Mouse (Mus musculus) myocyte (in vitro differentiated cells): ENCODE measurements around the gene 2610507B11Rik. TPM values are rescaled to one million over a fixed set of nuclear protein-coding genes. Genes with fewer than 3 reads are reported as not detected.

Experiments used
- H3K27me3 ChIP-seq: one replicate; pipeline ENCODE4 v1.6.1; 2011; ENCODE audit not compliant: control insufficient read depth, insufficient read depth, insufficient read length
- H3K36me3 ChIP-seq: one replicate; pipeline ENCODE4 v1.6.1; 2011; ENCODE audit not compliant: control insufficient read depth, insufficient read depth
- H3K4me2 ChIP-seq: one replicate; pipeline ENCODE4 v1.6.1; 2011; ENCODE audit warnings: low read depth, control low read depth
- H3K4me3 ChIP-seq: one replicate; pipeline ENCODE4 v1.5.1; 2011; ENCODE audit warnings: mild to moderate bottlenecking, control low read depth, moderate library complexity
- H3K79me2 ChIP-seq: one replicate; pipeline ENCODE4 v1.6.1; 2011; ENCODE audit not compliant: control insufficient read depth, insufficient read depth
- H3ac ChIP-seq: one replicate; pipeline ENCODE4 v1.6.1; 2011; ENCODE audit not compliant: control insufficient read depth, insufficient read length
- CEBPB ChIP-seq: IDR thresholded peaks from 2 replicates; pipeline ENCODE4 v1.6.1; 2011; ENCODE audit warnings: mild to moderate bottlenecking, moderate library complexity; ENCODE audit not compliant: poor library complexity, insufficient read depth, severe bottlenecking
- E2F4 ChIP-seq: IDR thresholded peaks from one replicate; pipeline ENCODE4 v1.6.1; 2011; ENCODE audit warnings: mild to moderate bottlenecking, control low read depth, moderate library complexity; ENCODE audit not compliant: insufficient read depth
- MAX ChIP-seq: IDR thresholded peaks from one replicate; pipeline ENCODE4 v1.6.1; 2011; ENCODE audit warnings: low read depth, mild to moderate bottlenecking, control low read depth
- MYOD1 ChIP-seq, 3 experiments: IDR thresholded peaks; one replicate each; pipeline ENCODE4 v1.6.1; 2011; ENCODE audit warnings: control low read depth in 2 of 3, low read depth in 2 of 3, mild to moderate bottlenecking in 2 of 3, moderate library complexity in 1 of 3; ENCODE audit not compliant: insufficient read length in 2 of 3, control insufficient read depth in 1 of 3
- MYOG ChIP-seq, 3 experiments: IDR thresholded peaks; one replicate each; pipeline ENCODE4 v1.6.1; 2011; ENCODE audit warnings: control low read depth in 2 of 3, low read depth in 2 of 3, mild to moderate bottlenecking in 2 of 3; ENCODE audit not compliant: insufficient read length in 2 of 3, control insufficient read depth in 1 of 3, insufficient read depth in 1 of 3
- POLR2A ChIP-seq: IDR thresholded peaks from one replicate; pipeline ENCODE4 v1.6.1; 2011; ENCODE audit warnings: low read depth, mild to moderate bottlenecking, control low read depth, moderate library complexity; ENCODE audit not compliant: insufficient read length
- POLR2AphosphoS2 ChIP-seq: IDR thresholded peaks from one replicate; pipeline ENCODE4 v1.6.1; 2011; ENCODE audit warnings: low read depth, control low read depth; ENCODE audit not compliant: insufficient read length
- REST ChIP-seq: IDR thresholded peaks from one replicate; pipeline ENCODE4 v1.6.1; 2011; ENCODE audit warnings: mild to moderate bottlenecking, control low read depth, moderate library complexity; ENCODE audit not compliant: insufficient read depth, insufficient read length
- SRF ChIP-seq: IDR thresholded peaks from one replicate; pipeline ENCODE4 v1.6.1; 2011; ENCODE audit warnings: low read depth; ENCODE audit not compliant: control insufficient read depth, insufficient read length
- TCF12 ChIP-seq: IDR thresholded peaks from one replicate; pipeline ENCODE4 v1.6.1; 2011; ENCODE audit warnings: mild to moderate bottlenecking, control low read depth; ENCODE audit not compliant: poor library complexity, insufficient read depth, severe bottlenecking
- TCF3 ChIP-seq: IDR thresholded peaks from one replicate; pipeline ENCODE4 v1.6.1; 2011; ENCODE audit warnings: low read depth, control low read depth; ENCODE audit not compliant: insufficient read length
- USF1 ChIP-seq: IDR thresholded peaks from one replicate; pipeline ENCODE4 v1.6.1; 2011; ENCODE audit warnings: low read depth, mild to moderate bottlenecking, control low read depth, moderate library complexity
- polyA plus RNA-seq: library from polyadenylated mRNA; unstranded; fragments of >200 nt; fragmentation: generic; extraction: Trizol; gene quantifications from one replicate; pipeline ENCODE4 v1.2.1, GENCODE M21; 2012; ENCODE audit warnings: missing spikeins

2610507B11Rik gene
- polyA plus RNA-seq, 1 experiment: 65.8 TPM

DNA sequence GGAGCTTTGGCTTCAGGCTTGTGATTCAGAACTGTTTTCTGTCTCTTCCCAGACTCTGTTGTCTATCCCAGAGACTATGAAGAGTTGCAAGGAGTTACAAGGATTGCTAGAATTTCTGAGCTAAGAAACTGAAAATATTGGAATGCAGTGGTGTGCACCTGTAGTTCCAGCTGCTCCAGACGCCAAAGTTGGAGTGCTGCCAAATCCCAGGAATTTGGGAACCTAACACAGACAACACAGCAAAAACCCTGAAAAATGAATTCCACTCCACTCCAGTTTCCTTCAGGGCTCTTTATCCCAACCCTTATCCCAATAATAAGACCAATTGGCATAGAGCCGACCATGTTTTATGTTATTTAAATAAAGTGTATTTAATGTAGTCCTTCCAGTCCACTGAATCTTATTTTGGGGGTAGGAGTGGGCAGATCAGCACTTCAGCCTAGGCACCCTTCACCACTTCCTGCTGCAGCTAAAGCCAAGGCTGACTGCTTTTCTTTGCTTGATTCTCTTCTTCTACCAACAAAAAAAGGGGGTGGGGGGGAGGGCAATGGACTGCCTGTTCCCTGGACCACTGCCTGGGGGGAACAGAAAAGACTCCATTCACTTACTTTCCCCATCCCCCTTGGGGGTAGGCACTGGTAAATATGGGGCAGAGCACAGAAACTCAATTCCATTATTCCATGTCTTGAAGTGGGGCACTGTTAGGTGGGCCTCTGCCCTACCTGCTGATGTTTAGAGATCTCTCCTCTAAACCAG, 60.7 kb downstream of the 2610507B11Rik start:
- Histone ChIP-seq H3K27me3 (no peaks in the 10 kb centered on the region), H3K4me2 (no peak overlapping the region), H3K79me2 (no peaks in the 10 kb centered on the region), H3K36me3 (peaks cover 29% of the 10 kb centered on the region), H3K4me3 (no peak overlapping the region), H3ac (no peak overlapping the region)
- TF ChIP-seq MYOG (IDR thresholded peaks at IDR 0.05; ENCODE audit: control insufficient read depth in 1 of 3, insufficient read depth in 1 of 3, insufficient read length in 2 of 3, low read depth in 2 of 3) (no peak), MAX (no peak), REST (no peak), POLR2A (no peak), CEBPB (no peak), MYOD1 (IDR thresholded peaks at IDR 0.05; ENCODE audit: control insufficient read depth in 1 of 3, insufficient read length in 2 of 3, low read depth in 2 of 3) (no peak), USF1 (no peak)

DNA sequence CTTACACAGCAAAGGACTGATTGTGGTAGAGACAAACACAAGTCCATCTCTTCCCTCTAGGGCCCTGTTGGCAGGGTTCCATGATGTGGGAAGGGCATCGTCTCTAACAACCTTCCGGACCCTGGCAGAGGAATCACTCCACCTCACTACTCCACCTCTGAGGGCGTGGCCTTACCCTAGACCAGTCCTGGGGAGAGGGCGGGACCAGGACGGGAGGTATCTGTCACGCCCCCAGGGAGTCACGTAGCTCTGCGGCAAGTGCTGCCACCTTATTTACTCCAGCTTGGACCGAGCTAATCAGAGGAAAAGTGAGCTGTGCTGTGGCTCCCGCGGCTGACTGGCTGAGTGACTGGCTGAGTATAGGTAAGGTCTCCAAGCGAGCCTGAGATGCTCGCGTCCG, 61.3 kb downstream of the 2610507B11Rik start, which contains the start of gene Aldoc:
Gene Aldoc (plus strand): TSS at position 109 of the 400 bp plus-strand sequence.
- no peak within 1 kb of the TSS for H3K4me3 ChIP-seq
- TF ChIP-seq TCF3 (no peak), POLR2AphosphoS2 (peak; percentile 66), REST (no peak), MAX (no peak)

DNA sequence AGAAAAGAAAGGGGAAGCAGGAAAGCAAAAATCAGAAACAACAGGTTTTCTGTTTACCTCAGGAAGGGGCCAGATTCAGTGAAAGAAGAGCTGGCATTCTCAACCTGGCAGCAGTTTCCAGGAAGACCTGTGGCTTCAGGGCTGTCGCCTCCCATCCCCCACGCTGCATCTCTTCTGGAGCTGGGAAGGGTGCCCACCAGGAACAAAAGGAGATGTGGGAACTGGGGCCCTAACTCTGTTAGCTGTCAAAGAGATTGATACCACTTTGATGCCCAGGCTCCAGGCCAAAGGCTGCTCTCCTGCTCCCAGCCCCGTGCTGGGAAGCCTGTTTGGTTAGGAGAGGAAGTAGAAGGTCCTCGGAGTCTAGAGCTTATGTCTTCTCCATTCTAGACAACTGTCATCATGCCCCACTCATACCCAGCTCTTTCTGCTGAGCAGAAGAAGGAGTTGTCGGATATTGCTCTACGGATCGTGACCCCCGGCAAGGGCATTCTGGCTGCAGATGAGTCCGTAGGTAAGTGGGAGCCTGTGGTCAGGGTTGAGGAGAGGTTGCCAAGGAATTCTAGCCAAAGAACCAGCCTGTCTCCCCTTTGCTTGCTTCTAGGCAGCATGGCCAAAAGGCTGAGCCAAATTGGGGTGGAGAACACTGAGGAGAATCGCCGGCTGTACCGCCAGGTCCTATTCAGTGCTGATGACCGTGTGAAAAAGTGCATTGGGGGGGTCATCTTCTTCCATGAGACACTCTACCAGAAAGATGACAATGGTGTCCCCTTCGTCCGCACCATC, 62.6 kb downstream of the 2610507B11Rik start:
- Histone ChIP-seq H3K4me2 (no peak overlapping the region), H3K36me3 (peaks cover 14% of the 10 kb centered on the region), H3K27me3 (no peaks in the 10 kb centered on the region), H3K4me3 (no peak overlapping the region), H3K79me2 (no peaks in the 10 kb centered on the region), H3ac (no peak overlapping the region)
- TF ChIP-seq POLR2A (no peak), TCF3 (no peak), REST (no peak), SRF (no peak), MYOD1 (IDR thresholded peaks at IDR 0.05; ENCODE audit: control insufficient read depth in 1 of 3, insufficient read length in 2 of 3, low read depth in 2 of 3) (no peak), MYOG (IDR thresholded peaks at IDR 0.05; ENCODE audit: control insufficient read depth in 1 of 3, insufficient read depth in 1 of 3, insufficient read length in 2 of 3, low read depth in 2 of 3) (no peak), MAX (no peak), POLR2AphosphoS2 (no peak), TCF12 (no peak), CEBPB (no peak), USF1 (no peak), E2F4 (no peak)

More for the DNA sequence above, 61.3 kb downstream of the 2610507B11Rik start, which contains the start of gene Aldoc:
- Histone ChIP-seq H3ac (no peak within 1 kb of the TSS), H3K79me2 (no peaks in the 10 kb centered on the region), H3K4me2 (no peak within 1 kb of the TSS), H3K27me3 (no peaks in the 10 kb centered on the region), H3K36me3 (peaks cover 22% of the 10 kb centered on the region)

DNA sequence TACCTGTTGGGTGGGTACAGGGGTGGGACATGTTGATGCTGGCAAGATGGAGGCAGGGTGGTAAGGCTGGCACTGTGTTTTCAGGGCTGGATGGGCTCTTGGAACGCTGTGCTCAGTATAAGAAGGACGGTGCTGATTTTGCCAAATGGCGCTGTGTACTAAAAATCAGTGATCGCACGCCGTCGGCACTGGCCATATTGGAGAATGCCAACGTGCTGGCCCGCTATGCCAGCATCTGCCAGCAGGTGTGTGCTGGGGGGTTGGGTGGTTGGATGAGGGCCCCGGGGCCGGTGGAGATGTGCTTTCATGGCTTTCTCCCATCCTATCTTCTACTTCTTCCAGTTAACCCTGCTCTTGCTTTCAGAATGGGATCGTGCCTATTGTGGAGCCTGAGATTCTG, 63.4 kb downstream of the 2610507B11Rik start:
- no peak for TF ChIP-seq POLR2A
- no peak for TF ChIP-seq CEBPB
- TF ChIP-seq SRF: no peak
- no peak for TF ChIP-seq TCF12
- TF ChIP-seq E2F4: no peak
- no peak for TF ChIP-seq MYOG (IDR thresholded peaks at IDR 0.05; ENCODE audit: control insufficient read depth in 1 of 3, insufficient read depth in 1 of 3, insufficient read length in 2 of 3, low read depth in 2 of 3)
- no peak for TF ChIP-seq POLR2AphosphoS2
- no peak for TF ChIP-seq TCF3
- TF ChIP-seq USF1: no peak
- no peak for TF ChIP-seq MAX
- no peak for TF ChIP-seq REST
- H3K79me2 ChIP-seq: no peaks in the 10 kb centered on the region
- peaks cover 14% of the 10 kb centered on the region for H3K36me3 ChIP-seq
- H3K27me3 ChIP-seq: no peaks in the 10 kb centered on the region
- H3ac ChIP-seq: no peak overlapping the region
- no peak overlapping the region for H3K4me3 ChIP-seq
- no peak overlapping the region for H3K4me2 ChIP-seq

DNA sequence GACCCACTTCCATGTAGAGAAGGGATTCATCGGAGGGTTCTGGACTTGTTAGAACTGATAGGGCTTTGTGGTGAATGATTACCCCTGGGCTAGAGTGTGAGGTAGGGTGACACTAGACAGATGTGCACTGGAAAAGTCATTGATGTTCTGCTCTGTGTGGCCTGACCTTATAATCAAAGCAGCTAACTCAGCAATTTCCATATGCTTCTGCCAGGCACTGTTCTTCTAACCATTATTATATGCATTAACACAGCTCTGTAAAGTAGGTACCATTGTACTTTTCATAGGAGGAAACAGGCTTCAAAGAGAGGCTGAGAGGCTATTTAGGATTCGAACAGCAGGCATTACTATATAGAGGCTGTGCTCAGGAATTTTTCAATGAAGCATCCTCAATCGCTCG, 65.7 kb downstream of the 2610507B11Rik start:
- TF ChIP-seq POLR2AphosphoS2 (no peak), TCF3 (no peak), TCF12 (no peak), POLR2A (no peak), CEBPB (no peak), USF1 (no peak), REST (no peak), MYOG (IDR thresholded peaks at IDR 0.05; ENCODE audit: control insufficient read depth in 1 of 3, insufficient read depth in 1 of 3, insufficient read length in 2 of 3, low read depth in 2 of 3) (no peak)
- H3K36me3 ChIP-seq: no peaks in the 10 kb centered on the region
- H3ac ChIP-seq: no peak overlapping the region
- no peak overlapping the region for H3K4me2 ChIP-seq
- H3K79me2 ChIP-seq: no peaks in the 10 kb centered on the region
- no peak overlapping the region for H3K4me3 ChIP-seq
- H3K27me3 ChIP-seq: no peaks in the 10 kb centered on the region
